Mouse (Mus musculus) kidney, adult 18-20 months (tissue): ENCODE data around the gene Anapc16.
"Not testable (repeated sequence)": the region's sequence is repeated elsewhere in the genome, so short reads cannot be mapped to it uniquely, and the experiment has no call there.

ENCODE experiments used
- DNase-seq: peaks from one replicate; pipeline ENCODE4 v3.0.0; 2021

Anapc16 gene

DNA sequence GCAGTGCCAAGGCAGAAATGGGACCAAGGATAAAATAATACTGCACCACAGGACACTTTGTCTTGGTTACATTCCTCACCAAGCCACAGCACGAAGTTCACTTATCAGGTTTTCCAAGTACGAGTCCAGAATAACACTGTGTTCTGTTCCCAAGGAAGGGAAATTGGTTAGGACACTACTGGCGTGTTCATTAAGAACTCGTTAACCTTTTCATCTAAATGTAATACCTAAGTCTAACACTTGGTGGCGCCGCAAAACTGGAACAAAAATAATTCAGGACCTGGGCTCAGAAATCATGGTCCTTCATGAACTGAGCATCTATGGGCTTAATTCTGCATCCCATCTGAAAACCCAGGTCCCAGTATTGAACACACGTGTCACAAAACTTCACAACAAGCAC lies 5.3 kb downstream of the Anapc16 start:
- peak; percentile 43 for DNase-seq

DNA sequence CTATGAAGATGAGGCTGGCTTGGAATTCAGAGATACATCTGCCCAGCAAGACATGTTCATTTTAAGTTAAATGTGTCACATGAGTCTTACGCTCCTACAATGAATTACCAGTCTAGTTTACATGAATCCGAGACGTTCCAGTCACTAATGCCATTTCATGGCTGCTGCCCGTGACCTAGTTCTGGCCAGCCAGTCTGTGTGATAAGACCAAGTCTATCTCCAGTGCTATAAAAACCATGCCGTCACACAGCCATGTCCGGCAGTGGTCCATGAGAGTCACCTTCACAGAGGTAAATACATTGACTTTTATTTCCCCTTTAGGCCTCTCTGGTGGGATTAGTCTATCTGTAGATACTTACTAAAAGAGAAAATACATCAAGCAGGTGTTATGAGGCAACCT lies 7.0 kb downstream of the Anapc16 start:
- no peak for DNase-seq

DNA sequence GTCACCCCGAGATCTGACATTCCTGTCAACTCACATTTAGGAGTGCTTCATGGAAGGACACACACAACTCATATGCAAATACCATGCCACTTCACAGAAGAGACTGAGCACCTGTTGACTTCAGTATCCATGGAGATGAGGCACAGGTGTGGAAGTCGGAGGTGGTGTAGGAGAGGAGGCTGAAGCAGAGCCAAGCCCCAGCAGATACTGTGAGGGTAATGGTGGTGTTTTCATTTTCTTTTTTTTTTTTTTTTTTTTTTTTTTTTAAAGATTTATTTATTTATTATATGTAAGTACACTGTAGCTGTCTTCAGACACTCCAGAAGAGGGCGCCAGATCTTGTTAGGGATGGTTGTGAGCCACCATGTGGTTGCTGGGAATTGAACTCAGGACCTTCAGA lies 9.1 kb downstream of the Anapc16 start:
- DNase-seq, result not testable (repeated sequence)

DNA sequence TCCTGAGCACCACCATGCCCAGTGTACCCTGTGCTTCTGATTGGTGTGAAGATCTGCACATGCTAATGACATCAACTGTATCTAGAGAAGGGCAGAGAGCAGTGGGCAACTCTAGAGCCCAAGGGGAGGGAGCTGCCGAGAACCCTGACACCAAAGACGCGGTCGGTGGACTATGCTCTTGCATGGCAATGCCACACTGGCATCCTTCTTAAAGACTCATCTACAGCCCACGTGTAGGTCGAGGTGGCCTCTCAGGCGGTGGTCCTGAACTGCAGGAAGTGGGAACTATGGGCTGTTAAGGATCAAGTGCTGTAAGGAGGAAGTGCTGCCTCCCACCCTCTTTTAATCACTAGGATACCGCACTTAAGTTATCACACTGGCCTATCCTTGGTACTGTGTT lies 10.9 kb downstream of the Anapc16 start:
- DNase-seq, result no peak

DNA sequence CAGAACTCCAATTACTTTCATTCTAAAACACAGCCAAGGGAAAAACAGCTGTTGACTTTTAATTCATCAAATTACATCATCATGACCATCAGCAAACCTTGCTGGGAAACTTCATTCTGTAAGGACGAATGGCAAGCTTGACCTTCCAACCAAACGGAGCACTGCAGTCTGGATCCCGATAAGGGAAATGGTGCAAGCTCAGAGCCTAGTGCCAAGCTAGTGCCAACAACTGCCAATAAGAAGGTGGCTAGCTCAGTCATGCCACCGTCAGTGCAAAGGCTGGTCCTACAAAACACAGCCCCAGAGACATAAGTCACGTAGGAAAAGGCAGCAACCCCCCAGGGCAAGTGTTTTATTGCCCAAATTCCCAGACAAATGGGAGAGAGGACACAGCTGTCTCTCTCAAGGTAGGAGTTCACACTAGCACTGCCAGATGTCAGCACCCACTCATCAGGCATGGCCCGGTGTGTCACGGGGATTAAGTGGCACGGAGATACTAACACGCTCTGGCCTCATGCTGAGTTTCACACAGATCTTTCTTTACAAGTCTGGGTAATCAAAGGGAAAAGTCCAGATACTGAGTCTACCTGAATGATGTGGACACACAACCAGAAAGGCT lies 11.6 kb downstream of the Anapc16 start:
- no peak for DNase-seq

DNA sequence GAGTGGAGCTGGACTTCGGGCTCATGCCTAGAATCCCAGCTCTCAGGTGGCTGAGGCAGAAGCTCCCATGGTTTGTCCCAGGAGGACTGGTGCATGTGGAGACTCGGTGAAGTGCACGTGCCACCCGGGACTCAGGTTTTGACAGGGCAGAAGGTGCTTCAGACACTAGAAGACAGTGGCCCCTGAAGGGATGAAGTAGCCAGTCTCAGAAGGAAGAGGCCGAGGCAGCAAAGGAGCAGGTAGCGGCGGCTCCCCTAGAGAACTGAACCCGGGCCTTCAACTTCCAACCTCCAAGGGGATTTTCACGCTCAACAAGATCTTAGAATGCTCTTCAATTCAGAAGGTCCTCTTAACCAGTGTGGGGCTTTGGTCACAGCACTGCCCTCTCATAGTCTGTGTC lies 12.5 kb downstream of the Anapc16 start:
- DNase-seq, result no peak

DNA sequence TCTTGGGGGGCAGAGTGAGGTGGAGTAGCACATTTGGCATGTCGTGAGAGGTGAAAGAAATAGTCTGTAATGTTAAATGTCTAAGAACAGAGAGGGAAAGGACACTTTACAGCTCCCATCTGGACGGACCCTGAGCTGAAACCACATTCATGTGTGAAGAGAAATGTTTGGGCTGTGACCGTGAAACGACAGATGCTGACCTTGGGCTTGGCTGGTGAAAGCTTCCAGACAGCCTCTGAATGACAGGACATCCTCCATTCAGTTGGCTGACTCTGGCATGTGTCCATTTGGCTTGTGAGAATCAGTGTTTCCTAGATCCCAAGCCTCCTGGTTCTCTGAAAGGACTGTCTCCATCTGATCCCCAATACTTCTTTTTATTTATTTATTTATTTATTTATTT lies 14.9 kb downstream of the Anapc16 start:
- no peak for DNase-seq

DNA sequence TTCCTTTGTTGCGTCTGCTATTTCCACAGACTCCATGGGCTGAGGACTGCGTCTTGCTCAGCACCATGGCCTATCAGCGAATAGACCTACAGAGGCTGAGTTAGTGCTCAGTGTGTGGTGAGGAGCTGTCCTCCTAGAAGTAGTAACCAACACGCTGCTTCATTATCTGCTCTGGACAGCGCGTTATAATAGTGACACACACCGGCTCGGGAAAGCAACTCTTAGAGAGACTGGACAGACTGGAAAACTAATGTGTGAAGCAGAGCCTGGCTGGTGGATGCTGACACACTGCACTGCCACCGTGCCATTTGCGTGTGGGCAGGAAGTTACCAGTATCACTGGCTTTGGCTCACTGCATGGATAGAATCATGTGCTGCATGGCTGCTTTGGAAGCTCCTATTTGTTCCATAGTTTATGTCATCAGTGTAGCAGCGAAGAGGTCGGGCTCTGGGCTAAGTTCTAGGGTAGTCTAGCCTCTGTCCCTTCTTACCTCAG lies 20.5 kb downstream of the Anapc16 start:
- no peak for DNase-seq

DNA sequence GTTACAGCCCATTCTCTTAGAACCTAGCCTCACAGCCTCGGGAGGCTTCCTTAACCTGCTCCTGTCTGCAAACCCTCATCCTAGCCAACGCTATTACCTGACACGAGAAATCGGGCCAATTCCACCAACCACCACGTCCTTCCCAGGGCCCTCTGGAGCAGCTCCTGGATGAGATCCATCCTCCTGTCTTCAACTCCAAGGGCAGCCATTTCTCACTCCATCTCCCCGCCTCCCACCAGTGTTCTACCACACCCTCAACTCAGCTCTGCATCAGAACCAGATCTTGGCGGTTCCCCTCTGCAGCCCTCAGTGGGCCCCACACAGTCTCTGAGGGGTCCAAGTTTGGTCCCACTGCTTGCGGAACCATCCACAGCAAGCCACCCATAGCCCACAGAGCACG lies 21.1 kb downstream of the Anapc16 start:
- DNase-seq, result no peak

DNA sequence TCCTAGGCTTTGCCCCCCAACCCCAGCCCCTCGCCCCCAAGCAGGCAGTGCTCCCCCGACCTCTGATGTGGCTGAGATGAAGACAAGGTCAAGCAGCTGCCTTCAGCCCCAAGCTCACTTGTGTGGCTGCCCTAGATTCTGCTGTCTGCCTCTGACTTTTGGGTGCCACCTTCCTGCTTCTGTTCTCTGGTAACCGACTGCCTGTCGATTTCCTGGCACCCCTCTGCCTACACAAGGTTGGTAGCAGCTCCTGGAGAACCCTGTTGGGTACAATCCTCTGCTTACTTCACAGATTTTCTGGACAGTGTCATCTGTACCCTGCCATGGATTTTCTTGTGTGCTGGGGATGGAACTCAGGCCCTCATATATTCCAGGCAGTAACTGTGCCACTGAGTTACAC lies 21.6 kb downstream of the Anapc16 start:
- no peak for DNase-seq

DNA sequence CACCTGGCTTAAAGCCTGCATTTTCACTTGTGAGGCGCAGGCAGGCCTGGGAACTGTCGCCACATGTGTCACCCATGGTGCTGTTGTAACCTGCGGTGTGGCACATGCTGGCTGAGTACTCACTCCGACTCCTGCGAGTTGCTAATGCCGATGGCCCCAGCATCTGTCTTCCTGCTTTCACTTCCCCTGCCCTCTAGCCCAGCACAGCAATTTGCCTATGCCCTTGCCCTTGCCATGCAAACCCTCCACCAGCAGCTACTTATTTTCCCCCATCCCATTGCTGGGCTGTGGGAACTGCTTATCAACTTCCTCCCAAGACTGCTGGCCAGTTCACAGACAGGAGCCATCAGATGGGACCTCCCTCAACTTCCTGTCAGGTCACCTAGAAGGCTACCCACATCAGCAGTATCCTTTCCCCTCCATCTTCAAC lies 22.1 kb downstream of the Anapc16 start:
- no peak for DNase-seq

DNA sequence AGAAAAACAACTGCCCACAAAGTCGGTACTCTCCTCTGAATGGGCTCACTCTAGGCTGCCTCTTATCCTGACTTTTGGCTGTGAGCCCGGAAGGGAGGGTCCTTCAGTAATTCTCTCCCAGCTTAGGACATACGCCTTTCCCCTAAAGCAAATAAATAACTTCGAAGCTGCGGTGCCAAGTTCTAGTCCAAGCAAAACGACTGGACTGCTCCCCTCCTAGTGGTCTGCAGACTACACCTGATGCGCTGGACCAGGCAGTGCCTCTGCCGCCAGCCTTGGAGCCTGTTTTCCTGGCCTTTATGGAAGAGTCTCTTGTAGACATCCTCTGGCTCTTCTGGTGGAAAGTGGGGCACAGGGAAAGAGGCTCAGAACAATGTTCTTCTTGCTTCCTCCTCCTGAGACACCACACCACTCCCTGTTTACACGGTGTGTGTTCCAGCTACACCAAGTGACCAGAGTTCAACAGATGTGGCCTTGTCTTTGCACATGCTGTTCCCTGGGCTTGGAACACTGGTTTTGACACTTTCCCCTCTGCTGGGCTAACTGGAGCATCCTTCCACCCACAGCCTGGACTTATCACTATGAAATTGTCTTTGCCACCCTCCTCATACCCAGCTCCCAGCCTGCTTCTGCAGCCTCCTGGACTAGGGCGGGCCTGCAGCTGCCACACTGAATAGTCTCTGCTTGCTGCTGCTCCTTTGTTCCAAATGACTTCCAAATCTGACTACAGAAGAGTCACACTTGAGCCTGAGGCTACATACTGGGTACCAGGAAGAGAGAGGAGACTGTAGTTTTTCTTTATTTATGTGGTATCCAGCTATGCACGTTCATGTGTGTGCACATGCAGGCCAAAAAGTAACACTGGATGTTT lies 23.8 kb downstream of the Anapc16 start:
- DNase-seq, result peak; percentile 84

DNA sequence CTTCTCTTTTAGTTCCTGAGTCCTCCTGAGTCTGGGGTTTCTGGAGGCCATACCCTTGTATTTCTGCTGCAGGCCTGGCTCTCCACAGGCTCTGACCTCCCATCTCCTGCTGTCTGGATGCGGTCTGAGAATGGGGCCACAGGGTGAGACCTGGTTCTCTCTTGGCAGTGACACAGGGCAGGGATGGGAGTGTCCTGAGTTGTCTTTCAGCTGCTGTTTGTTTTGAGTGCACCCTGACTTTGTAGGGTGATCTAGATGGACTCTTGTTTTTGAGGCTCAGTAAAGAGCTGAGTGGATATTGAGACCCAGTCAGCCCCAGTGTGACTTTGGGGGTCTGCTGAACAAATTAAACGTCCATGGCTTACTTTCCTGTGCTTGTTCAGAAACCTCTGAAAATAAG lies 24.5 kb downstream of the Anapc16 start:
- DNase-seq, result no peak

DNA sequence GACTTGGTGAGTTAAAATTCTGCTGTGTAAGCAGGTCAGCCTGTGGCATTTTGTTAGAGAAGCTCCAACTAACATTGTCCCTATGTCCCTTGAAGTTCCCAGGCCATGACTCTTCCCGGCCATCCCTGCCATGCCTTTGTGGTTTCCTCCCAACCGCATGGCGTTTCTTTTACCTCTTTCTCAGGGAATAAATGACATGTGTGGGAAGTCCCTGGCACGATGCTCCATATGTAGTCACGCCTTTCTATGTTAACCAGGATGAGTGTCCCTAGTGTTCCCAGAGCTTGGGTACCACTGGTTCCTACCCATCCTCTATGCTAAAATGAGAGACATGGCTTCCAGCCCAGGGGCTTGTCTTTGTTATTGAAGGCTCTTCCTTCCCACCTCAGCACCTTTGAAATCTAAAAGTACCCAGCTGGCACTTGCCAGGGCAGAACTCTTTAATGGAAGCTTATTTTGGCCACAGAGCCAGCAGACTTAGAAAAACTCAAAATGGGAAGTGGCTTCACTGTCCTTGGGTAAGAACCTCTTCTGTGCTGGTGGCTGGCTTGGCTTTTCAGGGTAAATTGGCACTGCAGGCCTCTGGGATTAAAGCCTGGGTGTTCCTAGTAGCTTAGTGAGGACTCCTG lies 25.1 kb downstream of the Anapc16 start:
- DNase-seq, result no peak

DNA sequence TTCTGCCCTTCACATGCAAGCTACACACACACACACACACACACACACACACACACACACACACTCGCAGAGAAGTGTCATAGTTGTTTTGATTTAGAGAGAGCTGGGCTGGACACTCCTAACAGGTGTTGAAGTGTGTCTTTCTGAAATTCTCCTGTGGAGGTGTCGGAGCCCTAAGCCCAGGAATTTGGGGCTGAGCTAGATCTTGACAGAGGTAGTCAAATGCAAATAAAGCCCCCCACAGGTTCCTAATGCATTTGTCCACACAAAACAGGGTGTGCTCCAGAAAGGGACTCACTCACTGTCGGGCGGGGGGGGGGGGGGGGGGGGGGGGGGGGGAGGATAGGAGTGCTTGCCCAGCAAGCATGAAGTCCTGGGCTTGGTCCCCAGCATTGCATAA lies 25.8 kb downstream of the Anapc16 start:
- no peak for DNase-seq

DNA sequence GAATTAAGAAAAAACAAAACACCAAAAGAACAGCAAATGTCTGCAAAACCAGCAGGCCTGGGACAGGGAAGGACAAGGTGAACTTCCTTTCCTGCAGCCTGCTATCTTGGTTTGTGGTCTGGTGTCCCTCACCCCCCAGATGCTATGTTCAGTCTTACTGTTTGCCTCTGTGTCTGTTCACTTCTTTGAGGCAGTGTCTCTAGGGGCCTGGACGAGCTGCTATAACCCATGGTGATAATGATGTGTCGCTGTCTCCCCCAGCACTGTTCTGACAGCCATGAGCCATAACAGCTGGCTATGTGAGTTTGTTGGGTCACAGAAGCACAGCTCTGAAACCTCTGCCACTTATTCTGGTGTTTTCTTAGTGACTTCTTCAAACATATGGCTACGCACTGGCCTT lies 28.1 kb downstream of the Anapc16 start:
- DNase-seq, result no peak

DNA sequence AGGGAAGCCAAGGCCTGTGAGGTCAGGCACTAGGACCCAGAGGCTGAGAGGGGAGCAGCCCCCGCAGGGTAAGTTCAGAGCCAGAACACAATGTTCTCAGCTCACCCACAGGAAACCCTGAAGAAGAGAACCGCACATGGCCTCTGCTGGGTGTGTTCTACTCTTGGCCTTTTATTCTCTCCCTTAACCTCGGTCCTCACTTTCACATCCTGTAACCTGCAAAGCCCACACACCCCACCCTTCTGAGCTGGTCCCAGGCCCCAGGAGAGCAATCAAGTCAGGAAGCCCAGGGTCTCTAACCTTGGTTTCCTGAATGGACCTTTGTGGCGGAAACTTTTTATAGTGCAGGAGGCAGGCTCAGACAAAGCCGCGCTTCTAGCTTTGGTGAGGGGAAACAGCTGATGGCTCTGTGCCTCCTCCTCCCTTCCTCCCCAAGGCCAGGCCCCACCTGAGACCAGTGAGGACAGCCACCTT lies 28.7 kb downstream of the Anapc16 start:
- peak; percentile 78 for DNase-seq

DNA sequence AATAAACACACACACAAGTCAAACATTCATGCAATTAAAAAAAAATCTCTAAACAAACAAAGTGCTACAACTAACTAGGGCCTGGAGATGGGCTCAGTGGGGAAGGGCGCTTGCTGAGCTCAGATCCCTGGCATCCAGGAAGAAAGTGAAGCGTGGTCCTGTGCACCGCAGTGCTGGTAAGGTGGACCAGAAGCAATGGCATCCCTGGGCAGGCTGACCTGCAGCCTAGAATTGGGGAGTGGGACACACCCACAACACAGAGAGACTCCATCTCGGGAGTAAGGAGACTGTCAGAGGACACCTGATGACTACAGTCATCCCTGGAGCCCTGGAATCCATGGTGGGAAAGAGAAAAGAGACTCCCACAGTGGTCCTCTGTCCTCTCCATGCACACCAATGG lies 29.5 kb downstream of the Anapc16 start:
- no peak for DNase-seq

DNA sequence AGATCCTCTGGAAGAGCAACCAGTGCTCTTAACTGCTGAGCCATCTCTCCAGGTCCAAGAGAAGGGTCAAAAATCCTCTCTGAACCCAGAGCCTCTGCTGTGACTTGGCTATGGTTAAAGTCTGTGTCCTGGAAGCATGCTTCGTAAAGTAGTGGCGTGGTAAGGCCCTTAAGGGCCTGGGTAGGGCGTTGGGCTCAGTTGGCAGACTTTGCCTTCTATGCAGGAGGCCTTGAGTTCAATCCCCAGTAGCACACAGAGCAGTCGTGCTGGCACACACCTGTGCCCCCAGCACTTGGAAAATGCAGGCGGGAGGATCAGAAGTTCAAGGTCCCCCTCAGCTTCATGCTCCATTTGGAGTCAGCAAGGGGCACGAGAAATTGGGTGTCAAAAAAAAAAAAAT lies 29.9 kb downstream of the Anapc16 start:
- no peak for DNase-seq

DNA sequence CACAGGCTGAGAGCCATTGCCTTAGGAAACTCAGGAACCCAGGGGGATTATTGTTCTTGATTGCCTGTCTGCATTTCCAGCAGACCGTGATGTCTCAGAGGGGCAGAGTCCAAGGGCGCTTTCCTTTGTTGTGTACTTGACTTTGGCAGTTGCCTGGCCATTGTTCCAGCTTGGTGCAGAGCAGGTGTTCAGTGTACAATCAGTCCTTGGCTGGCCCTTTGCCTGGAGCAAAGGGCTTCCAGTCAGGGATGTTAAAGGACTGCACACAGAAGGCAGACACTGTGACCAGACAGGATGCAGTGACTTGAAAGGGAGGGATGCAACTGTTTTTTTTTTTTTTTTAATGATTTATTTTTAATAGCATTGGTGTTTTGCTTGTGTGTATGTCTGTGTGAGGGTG lies 30.4 kb downstream of the Anapc16 start:
- DNase-seq, result peak; percentile 60

DNA sequence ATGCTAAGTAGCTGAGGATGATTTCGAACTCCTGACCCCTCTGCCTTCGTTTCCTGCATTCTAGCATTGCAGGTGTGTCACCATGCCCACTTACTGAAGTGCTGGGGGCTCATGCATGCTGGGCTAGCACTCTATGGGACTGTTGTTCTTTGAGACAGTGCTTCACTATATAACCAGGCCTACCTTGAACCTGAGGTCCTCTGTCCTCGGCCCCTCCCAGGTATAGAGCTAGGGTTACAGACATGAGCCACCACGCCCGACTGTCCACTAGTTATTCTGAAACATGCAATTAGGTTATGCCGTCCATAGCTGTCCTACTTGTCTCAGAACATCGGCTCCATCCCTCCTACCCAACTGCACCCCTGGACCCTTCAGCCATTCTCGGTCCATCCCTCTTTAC lies 31.1 kb downstream of the Anapc16 start:
- no peak for DNase-seq

DNA sequence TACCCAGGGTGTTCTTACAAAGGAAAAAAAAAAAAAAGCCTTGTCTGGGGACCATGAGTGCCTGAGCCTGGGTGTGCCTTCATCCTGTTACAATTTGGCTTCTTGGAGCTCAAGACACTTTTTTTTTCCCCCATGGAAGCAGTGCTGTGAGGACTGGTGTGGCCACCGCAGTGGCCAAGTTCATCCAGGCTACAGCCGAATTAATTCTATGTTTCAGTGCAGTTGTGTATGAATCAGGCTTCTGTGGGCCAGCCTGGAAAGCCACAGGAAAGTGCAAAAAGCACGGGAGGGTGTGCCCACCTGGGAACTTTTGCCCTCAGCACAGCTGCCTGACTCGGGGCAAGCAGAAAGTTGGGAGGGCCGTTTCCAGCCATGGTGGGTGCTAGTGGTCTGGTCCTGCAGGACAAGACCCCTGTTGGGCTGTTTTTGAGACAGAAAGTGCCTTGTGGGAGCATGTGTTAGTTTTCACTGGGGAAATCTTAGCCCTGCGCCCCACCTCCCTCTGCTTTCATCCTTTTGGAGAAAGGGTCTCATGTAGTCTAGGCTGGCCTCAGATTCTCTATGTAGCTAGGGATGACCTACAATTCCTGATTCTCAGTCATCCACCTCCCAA lies 32.4 kb downstream of the Anapc16 start:
- no peak for DNase-seq

DNA sequence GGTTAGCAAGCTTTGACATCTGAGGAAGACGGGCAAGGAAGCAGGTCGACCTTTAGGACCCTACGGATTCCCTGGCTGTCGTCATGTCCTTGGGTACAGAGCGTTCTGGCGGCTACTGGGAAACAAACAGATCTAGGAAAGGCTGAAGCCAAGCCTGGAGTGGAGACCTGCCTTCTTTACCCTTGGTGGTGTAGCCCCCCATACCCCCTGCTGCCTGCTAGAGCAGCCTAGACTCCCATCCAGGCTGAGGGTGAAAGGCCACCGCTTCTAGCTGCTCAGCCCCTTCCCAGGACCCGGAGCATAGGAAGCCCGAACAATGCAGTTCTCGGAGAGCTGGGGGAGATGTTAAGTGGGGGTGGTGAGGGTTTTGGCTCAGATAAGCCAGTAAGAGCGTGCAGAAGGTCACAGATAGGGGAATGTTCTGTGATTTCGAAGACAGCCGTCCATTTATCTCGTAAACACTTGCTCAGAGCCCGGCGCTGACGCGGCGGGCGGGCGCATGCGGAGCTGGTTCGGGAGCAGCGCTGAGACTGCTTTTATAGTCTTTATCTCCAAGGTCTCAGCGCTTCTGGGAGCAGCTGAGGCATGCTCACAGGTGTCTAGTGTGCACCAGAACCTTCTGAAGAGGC lies 33.0 kb downstream of the Anapc16 start:
- peak; percentile 86 for DNase-seq
